Mouse (Mus musculus) cerebellum, adult 11 months (tissue): Measurements from ENCODE around the gene Pnpo.

Experiments
- DNase-seq: peaks from one replicate; pipeline ENCODE4 v3.0.0; 2022

The Pnpo gene

GRCm38 (mm10) chr11:96902639-96903635 lies 40.8 kb downstream of the Pnpo start:
- DNase-seq: no peak

- no peak for DNase-seq
Measured at GRCm38 (mm10) chr11:96901332-96901731, 42.5 kb downstream of the Pnpo start.

GRCm38 (mm10) chr11:96899449-96900306 lies 44.1 kb downstream of the Pnpo start:
- DNase-seq: no peak

- DNase-seq: no peak
Measured at GRCm38 (mm10) chr11:96895886-96896285, 47.9 kb downstream of the Pnpo start.

- no peak for DNase-seq
Measured at GRCm38 (mm10) chr11:96893203-96893842, 50.5 kb downstream of the Pnpo start.

- DNase-seq: no peak
Measured at GRCm38 (mm10) chr11:96891784-96892527, 51.8 kb downstream of the Pnpo start.
